Mouse (Mus musculus) spleen, adult 12 weeks (tissue): ENCODE measurements around the gene Gm13691.
A peak's percentile ranks its signal among the peaks of the same experiment; 100 is the strongest.
"Not testable (repeated sequence)": the region's sequence is repeated elsewhere in the genome, so short reads cannot be mapped to it uniquely, and the experiment has no call there.

ENCODE experiments used
- DNase-seq: peaks from one replicate; pipeline ENCODE4 v3.0.0; 2022; ENCODE audit warnings: low spot score

The Gm13691 gene

DNA sequence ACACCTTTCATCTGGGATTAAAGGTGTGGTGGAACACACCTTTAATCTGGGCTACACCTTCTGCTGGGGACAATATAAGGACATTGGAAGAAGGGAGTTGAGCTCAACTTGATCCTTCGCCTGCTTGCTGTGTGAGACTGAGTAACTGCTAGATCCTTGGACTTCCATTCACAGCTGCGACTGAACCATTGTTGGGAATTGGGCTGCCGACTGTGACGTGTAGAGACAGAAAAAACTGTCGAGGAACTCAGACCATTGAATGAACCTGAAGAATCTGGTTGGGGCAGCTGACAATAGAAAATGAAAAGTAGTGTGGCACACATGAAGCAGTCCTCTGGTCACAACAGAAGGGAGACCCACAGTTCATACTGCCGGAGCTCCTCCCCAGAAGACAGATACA lies at the start of gene Gm13691:
Gene Gm13691, plus strand, starts transcription at position 301 of the 400 bp plus-strand sequence.
- not testable (repeated sequence) for DNase-seq

DNA sequence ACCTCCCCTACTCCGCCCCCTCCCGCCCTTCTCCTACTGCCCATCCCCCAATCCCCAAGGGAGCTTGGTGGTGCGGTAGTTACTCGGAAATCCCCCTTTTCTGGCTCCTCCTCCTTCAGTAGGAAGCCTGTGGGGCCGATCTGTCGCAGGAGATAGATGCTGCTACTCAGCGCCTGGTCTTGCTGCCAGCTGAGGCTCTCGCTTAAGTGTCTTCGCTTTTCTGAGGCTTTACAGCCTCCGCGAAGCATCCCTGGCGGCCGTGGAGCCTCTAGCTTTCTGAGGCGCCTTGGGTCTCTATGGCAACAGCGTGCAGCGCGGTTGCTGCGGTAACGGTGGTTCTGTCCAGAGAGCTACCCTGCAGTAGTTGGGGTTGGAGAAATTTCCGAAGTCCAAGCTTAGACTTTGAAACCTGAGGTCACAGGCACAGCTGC lies 49.4 kb upstream of the Gm13691 start, which contains the start of gene Zswim2:
Gene Zswim2, minus strand, starts transcription at position 298 of the 431 bp plus-strand sequence.
- no peak for DNase-seq

DNA sequence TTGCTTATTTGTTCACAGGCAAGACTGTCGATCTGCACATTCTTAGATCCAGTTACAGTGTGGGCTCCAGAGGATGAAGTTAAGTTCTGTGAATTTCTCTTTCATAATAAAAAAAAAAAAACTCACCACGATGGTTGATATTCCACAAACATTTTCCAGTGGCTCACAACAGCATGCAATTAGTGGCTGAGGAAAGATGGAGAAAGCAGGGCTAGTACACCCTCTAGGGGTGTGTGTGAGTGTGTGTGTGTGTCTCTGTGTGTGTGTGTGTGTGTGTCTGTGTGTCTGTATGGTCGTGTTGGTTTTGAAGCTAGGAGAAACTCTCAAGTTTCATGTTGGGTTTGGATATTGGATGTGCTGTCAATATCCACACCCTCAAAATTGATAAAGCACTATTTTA lies 49.0 kb upstream of the Gm13691 start:
- DNase-seq = no peak

DNA sequence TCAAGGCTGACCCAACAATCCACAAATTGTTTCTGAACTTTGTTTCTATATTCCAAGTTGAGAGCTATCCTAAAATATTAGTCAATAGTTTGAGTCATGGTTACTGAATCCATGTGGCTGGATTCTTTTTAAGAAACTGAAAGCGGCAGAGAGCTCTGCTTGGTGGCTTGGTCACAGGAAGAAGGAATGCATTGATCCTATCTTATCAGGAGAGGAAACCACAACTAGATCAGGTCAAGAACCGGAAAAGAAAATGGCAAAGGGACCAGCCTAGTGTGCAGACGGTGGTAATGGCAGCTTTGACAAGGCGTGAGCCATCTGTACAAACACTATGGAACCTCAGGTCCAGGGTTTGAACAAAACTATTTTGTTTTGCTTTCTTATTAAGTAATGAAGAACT lies 48.6 kb upstream of the Gm13691 start:
- DNase-seq = no peak

DNA sequence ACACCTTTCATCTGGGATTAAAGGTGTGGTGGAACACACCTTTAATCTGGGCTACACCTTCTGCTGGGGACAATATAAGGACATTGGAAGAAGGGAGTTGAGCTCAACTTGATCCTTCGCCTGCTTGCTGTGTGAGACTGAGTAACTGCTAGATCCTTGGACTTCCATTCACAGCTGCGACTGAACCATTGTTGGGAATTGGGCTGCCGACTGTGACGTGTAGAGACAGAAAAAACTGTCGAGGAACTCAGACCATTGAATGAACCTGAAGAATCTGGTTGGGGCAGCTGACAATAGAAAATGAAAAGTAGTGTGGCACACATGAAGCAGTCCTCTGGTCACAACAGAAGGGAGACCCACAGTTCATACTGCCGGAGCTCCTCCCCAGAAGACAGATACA lies 35.0 kb upstream of the Gm13691 start, which contains the start of gene Gm13698:
Gene Gm13698, plus strand, starts transcription at position 301 of the 400 bp plus-strand sequence.
- not testable (repeated sequence) for DNase-seq

DNA sequence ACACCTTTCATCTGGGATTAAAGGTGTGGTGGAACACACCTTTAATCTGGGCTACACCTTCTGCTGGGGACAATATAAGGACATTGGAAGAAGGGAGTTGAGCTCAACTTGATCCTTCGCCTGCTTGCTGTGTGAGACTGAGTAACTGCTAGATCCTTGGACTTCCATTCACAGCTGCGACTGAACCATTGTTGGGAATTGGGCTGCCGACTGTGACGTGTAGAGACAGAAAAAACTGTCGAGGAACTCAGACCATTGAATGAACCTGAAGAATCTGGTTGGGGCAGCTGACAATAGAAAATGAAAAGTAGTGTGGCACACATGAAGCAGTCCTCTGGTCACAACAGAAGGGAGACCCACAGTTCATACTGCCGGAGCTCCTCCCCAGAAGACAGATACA lies 29.1 kb upstream of the Gm13691 start, which contains the start of gene Gm13693:
Gene Gm13693, plus strand, starts transcription at position 301 of the 400 bp plus-strand sequence.
- DNase-seq = not testable (repeated sequence)

DNA sequence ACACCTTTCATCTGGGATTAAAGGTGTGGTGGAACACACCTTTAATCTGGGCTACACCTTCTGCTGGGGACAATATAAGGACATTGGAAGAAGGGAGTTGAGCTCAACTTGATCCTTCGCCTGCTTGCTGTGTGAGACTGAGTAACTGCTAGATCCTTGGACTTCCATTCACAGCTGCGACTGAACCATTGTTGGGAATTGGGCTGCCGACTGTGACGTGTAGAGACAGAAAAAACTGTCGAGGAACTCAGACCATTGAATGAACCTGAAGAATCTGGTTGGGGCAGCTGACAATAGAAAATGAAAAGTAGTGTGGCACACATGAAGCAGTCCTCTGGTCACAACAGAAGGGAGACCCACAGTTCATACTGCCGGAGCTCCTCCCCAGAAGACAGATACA lies 23.3 kb upstream of the Gm13691 start, which contains the start of gene Gm13695:
Gene Gm13695, plus strand, starts transcription at position 301 of the 400 bp plus-strand sequence.
- not testable (repeated sequence) for DNase-seq

DNA sequence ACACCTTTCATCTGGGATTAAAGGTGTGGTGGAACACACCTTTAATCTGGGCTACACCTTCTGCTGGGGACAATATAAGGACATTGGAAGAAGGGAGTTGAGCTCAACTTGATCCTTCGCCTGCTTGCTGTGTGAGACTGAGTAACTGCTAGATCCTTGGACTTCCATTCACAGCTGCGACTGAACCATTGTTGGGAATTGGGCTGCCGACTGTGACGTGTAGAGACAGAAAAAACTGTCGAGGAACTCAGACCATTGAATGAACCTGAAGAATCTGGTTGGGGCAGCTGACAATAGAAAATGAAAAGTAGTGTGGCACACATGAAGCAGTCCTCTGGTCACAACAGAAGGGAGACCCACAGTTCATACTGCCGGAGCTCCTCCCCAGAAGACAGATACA lies 17.5 kb upstream of the Gm13691 start, which contains the start of gene Gm13696:
Gene Gm13696, plus strand, starts transcription at position 301 of the 400 bp plus-strand sequence.
- DNase-seq = not testable (repeated sequence)

DNA sequence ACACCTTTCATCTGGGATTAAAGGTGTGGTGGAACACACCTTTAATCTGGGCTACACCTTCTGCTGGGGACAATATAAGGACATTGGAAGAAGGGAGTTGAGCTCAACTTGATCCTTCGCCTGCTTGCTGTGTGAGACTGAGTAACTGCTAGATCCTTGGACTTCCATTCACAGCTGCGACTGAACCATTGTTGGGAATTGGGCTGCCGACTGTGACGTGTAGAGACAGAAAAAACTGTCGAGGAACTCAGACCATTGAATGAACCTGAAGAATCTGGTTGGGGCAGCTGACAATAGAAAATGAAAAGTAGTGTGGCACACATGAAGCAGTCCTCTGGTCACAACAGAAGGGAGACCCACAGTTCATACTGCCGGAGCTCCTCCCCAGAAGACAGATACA lies 11.7 kb upstream of the Gm13691 start, which contains the start of gene Gm13694:
Gene Gm13694, plus strand, starts transcription at position 301 of the 400 bp plus-strand sequence.
- DNase-seq = not testable (repeated sequence)

DNA sequence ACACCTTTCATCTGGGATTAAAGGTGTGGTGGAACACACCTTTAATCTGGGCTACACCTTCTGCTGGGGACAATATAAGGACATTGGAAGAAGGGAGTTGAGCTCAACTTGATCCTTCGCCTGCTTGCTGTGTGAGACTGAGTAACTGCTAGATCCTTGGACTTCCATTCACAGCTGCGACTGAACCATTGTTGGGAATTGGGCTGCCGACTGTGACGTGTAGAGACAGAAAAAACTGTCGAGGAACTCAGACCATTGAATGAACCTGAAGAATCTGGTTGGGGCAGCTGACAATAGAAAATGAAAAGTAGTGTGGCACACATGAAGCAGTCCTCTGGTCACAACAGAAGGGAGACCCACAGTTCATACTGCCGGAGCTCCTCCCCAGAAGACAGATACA lies 5.9 kb upstream of the Gm13691 start, which contains the start of gene Gm13697:
Gene Gm13697, plus strand, starts transcription at position 301 of the 400 bp plus-strand sequence.
- not testable (repeated sequence) for DNase-seq

DNA sequence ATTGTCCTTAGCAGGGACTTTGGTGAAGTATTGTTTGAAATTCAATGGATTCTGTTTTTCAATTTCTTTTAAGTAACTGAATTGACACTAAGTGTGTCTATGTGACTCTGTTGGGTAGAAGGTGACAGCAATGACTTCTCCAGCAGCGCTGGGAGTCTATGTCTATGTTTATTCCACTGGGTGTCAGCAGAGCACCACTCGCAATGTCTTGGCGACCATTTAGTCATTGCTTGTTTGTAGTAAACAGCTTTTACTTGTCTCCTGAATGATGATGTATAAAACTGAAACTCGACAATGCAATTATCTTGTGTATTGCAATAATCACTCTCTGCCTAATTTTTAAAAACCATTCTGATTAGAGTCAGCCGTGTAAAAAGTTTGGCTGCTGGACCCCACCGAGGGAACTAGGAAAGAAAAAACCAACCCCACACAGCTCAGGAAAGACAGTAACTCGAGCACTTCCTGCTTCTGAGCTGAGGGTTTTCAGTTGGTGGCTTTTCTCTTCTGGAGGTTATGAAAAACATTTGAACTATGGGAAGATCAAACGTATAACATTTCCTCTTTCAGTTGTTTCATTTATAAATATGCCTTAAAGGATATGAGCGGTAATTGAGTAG lies 3.4 kb downstream of the Gm13691 start:
- DNase-seq = peak; percentile 10

DNA sequence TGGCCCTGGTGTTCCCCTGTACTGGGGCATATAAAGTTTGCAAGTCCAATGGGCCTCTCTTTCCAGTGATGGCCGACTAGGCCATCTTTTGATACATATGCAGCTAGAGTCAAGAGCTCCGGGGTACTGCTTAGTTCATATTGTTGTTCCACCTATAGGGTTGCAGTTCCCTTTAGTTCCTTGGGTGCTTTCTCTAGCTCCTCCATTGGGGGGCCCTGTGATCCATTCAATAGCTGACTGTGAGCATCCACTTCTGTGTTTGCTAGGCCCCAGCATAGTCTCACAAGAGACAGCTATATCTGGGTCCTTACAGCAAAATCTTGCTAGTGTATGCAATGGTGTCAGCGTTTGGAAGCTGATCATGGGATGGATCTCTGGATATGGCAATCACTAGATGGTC lies 4.2 kb downstream of the Gm13691 start:
- not testable (repeated sequence) for DNase-seq

DNA sequence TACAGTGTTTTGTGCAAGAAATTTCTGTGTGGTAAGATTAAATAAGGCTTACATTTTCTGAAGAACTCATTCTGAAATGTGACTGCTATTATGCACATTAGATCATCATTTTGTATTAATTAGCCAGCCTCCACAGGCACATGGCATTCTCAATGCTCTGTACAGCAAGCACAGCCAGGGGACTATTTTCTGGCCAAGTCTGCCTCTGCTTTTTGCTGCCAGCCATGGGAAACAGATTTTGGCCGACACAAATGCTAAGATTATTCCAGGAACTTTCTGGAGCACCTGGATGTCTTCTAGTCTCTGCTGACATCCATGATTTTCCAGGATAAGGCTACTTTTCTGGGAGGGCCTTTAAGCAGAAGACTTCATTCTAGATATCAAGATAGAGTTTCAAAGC lies 18.6 kb downstream of the Gm13691 start:
- DNase-seq = no peak

DNA sequence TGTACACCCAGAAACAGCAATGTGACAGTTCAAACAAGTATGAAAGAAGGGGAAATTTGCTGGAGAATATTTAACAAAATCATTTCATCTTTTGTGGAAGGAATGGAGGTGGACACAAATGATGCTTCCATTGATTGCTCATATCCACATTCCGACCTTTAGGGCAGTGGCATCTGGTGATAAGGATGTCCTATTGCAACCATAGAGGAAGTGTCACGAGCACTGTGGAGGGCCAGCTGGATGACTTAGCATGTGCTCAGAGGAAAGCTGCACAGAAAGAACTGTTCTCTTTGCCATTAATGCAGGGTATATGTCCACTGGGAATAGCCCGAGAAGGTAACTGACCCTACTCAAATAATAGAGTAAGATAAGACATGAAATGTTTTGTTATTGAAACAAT lies 19.5 kb downstream of the Gm13691 start:
- DNase-seq = no peak

DNA sequence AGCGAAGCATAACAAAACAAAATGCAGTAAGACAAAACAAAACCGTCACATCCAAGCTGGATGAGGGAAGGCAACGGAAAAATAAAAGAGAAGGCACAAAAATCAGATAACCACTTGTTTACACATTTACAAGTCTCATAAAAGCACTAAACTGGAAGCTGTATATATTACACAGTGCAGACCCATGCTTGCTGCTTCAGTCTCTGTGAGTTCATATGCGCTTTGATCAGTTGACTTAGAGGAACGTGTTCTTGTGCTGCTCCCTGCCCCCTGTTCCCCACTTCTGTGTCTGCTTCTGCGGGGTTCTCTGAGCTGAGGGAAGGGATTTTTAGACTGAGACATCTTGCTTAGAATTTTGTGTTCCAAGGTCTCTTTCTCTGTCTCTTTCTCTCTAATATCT lies 24.2 kb downstream of the Gm13691 start:
- no peak for DNase-seq

DNA sequence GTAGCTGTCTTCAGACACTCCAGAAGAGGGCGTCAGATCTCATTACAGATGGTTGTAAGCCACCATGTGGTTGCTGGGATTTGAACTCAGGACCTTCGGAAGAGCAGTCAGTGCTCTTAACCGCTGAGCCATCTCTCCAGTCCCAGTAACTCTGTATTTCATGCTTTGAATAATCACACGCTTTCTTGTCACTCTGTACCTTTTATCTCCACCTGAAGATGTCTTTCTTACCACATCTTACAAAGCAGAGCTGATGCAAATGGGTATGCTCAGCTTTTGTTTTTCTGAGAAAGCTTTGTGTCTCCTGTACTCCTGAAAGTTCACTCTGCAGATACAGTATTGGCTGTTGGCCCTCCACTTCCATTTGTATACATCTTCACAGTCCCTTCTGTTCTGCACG lies 25.9 kb downstream of the Gm13691 start:
- DNase-seq = not testable (repeated sequence)

DNA sequence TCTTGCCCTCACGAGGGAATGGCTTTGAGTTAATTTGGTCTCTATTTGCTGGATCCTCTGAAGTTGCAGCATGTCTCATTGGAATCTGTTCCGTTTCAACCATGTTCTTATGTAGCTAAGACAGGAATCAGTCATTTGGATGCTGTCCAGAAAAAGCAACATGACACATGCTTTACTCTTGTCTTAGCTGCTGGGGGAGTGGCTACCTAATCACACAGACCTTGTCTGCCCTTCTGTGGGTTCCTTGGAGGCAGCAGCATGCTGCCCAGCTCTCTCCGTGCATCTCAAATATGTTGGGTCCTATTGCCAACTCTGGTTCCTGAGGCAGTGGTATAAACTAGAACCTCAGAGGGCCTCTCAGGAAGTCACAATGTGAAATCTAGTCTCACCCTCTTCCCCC lies 28.0 kb downstream of the Gm13691 start:
- no peak for DNase-seq

DNA sequence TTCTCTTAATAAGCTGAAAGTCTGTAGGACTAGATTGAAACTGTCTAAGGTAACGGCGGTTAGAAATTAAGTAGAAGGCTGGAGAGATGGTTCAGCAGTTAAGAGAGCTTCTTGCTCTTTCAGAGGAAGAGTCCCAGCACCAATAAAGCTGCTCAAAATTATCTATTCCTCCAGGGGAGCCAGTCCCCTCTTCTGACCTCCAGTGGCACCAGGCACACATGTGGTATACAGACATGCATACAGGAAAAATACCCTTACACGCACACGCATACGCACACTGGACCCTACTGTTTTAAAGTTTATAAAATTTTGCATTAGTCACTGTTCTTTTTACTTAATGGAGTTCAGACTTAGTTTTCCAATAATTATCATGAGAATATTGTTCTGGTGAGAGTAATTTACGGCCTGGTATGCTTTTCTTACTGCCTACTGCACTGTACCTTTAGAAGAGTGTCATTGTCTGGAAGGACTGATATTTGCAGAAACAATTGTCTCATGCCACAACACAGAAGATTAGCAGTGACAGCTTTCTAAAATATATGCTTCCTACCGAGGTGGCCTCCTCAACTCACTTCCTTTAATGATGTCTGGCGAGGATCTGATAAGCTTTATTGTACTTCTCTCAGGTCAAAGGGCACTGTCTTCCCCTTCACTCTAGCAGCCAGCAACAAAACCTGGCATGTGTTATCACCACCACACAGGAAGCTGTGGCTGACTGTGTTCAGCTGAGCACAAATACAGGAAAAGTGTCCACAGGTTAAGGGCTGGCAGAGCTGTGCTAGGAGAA lies 29.4 kb downstream of the Gm13691 start:
- no peak for DNase-seq

DNA sequence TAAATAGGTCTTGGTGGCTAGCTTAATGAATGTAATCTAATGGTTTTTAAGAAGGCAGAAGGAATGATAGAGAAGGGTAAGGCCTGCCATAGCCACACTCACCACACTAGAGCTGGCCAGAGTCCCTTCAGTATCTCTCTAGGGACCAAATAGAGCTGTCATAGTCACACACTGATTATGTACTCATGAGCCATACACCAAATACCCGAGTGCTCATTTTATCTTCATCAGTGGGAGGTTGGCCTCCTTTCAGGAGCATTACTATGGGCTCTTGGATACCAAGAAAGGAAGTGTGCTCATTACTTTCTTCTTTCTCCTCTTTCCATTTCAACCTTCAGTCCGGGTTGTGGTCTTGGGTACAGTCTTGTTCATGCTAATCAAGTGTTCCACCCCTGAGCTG lies 31.6 kb downstream of the Gm13691 start:
- no peak for DNase-seq

DNA sequence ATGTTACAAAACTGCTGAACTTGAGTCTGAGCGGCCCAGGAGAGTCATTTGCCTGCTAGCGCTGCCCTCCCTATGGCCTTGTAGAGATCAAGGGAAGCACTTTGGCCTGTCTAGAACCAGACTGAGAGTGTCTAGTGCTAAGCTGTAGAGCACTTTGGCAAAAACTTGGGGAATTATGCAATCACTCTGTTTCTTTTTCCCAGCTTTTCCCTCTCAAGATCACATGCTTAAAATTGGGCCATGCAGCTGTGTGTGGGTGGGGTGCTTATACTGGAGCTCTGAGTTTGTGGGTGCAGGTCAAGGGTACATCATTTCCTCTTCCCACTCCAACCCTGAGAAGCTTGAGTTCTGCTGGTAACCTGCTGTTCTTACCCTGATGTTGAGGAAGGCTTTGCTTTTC lies 32.6 kb downstream of the Gm13691 start:
- no peak for DNase-seq

DNA sequence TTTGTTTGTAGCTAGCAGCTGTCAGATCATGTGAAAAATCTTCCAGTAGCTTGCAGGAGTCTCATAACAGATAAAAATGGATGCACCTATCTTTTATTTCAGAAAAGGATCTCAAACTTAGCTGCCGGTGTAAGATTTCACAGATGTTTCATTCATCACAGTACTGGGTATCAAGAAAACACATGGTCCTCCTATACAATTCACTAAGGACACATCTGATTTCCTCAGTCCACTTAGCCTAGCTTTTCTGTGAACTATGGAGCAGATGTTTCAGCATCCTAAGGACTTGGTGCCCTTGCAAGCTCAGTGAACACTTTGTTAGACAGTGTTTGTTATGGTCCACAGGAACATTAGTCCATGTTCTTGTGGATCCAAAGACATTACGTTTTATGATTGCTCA lies 33.0 kb downstream of the Gm13691 start:
- no peak for DNase-seq

DNA sequence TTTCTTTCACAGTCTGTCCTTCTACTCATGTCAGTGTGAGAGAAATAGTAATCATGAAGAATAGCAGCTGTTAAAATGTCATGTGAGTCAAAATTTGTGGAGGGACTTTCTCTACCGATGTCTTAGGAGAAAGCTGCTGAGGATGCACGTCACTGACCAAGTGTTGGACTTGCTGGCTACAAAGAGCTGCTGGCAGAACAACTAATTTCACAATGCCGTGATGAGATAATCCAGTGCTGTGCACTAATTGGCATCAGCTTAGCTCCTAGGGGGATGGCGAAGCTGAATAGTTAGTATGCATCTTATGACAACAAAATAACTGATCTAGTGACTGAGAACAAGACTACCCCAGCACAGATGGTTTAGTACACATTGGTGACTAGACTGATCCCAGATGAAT lies 34.9 kb downstream of the Gm13691 start:
- no peak for DNase-seq

DNA sequence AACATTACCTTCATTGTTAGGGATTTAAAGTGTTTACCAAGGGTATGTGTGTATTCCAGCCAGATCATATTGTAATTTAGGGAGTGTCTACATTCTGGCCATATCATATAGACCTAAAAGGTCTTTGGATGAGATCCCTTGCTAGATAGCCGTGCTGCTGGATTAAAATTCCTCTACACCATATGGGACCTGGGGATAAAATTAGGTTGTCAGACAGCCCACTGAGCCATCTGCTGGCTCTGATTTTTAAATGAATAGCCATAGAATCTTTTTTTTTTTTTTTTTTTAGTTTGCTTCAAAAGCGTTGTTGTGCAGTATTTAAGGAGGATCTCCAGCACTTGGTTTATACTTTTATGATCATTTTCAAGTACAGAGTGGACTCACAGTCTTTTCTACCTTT lies 42.2 kb downstream of the Gm13691 start:
- DNase-seq = no peak
